Mouse (Mus musculus) urinary bladder, postnatal 0 days (tissue): Measurements from ENCODE around the gene Mrm1. TPM values are rescaled to one million over a fixed set of nuclear protein-coding genes. Genes with fewer than 3 reads are reported as not detected.

Experiments used
- polyA plus RNA-seq: library from polyadenylated mRNA; unstranded; fragments of >200 nt; fragmentation: Nextera tagmentation; extraction: Ambion mirVana; gene quantifications from 2 replicates; pipeline ENCODE4 v1.2.1, GENCODE M21; 2015

The Mrm1 gene
- 7.6 and 8.0 TPM in 2 replicates for polyA plus RNA-seq

GRCm38 (mm10) chr11:84818961-84819692 lies at the start of gene Mrm1:
Gene Mrm1 (minus strand): TSS chr11:84819515.

GRCm38 (mm10) chr11:84828516-84829399 lies 9.4 kb upstream of the Mrm1 start, which contains the start of gene Dhrs11:
Gene Dhrs11 (minus strand): TSS chr11:84828994.

Other genes starting within 250 kb of the Mrm1 start
- 5.8 and 8.0 TPM in 2 replicates for gene Dhrs11, start 9.5 kb upstream of the Mrm1 start, polyA plus RNA-seq
- 44.1 and 45.0 TPM in 2 replicates for gene Ggnbp2, start 51.3 kb upstream of the Mrm1 start, polyA plus RNA-seq
- 3.8 TPM in 2 replicates for gene Myo19, start 60.6 kb upstream of the Mrm1 start, polyA plus RNA-seq
- 1.8 TPM in 2 replicates for gene Pigw, start 60.8 kb upstream of the Mrm1 start, polyA plus RNA-seq
- 31.2 and 34.3 TPM in 2 replicates for gene Znhit3, start 96.9 kb upstream of the Mrm1 start, polyA plus RNA-seq
- gene Car4, start 138.3 kb upstream of the Mrm1 start, polyA plus RNA-seq, result 2.8 and 3.3 TPM in 2 replicates